Mouse (Mus musculus): Measurements from ENCODE around the gene Ldb3.

GRCm38 (mm10) chr14:34564646-34565045 lies 23.8 kb downstream of the Ldb3 start:
- TF ChIP-seq CTCF (IDR thresholded peaks at IDR 0.05; ENCODE audit: low read depth, low read length) (no peak), POLR2A (IDR thresholded peaks at IDR 0.05; ENCODE audit: borderline replicate concordance, low read depth, low read length) (no peak)
